Mouse (Mus musculus) lung, postnatal 10 days (tissue): ENCODE data around the gene Zbtb8b.
"Not testable (repeated sequence)": the region's sequence is repeated elsewhere in the genome, so short reads cannot be mapped to it uniquely, and the experiment has no call there.

Source experiments
- DNase-seq: peaks from one replicate; pipeline ENCODE4 v3.0.0; 2021

Zbtb8b gene

GRCm38 (mm10) chr4:129415892-129416291, 24.8 kb downstream of the Zbtb8b start:
- no peak for DNase-seq

- DNase-seq = no peak
Measured at GRCm38 (mm10) chr4:129410991-129411390, 29.7 kb downstream of the Zbtb8b start.

GRCm38 (mm10) chr4:129410532-129410931, 30.1 kb downstream of the Zbtb8b start:
- not testable (repeated sequence) for DNase-seq

- DNase-seq = peak; percentile 90
Measured at GRCm38 (mm10) chr4:129406447-129406846, 34.2 kb downstream of the Zbtb8b start.

- no peak for DNase-seq
Measured at GRCm38 (mm10) chr4:129399813-129400212, 40.8 kb downstream of the Zbtb8b start.

- peak; percentile 81 for DNase-seq
Measured at GRCm38 (mm10) chr4:129396960-129397359, 43.7 kb downstream of the Zbtb8b start.

- DNase-seq = no peak
Measured at GRCm38 (mm10) chr4:129394089-129394870, 46.4 kb downstream of the Zbtb8b start.

GRCm38 (mm10) chr4:129390936-129391557, 49.6 kb downstream of the Zbtb8b start:
- DNase-seq = peak; percentile 50

- peak; percentile 53 for DNase-seq
Measured at GRCm38 (mm10) chr4:129390216-129390743, 50.4 kb downstream of the Zbtb8b start.

GRCm38 (mm10) chr4:129388404-129388803, 52.2 kb downstream of the Zbtb8b start:
- no peak for DNase-seq

- DNase-seq = no peak
Measured at GRCm38 (mm10) chr4:129386989-129387388, 53.7 kb downstream of the Zbtb8b start.

- DNase-seq = no peak
Measured at GRCm38 (mm10) chr4:129386269-129386946, 54.2 kb downstream of the Zbtb8b start.

GRCm38 (mm10) chr4:129385685-129386084, 55.0 kb downstream of the Zbtb8b start:
- no peak for DNase-seq

GRCm38 (mm10) chr4:129384440-129384839, 56.2 kb downstream of the Zbtb8b start:
- peak; percentile 86 for DNase-seq

GRCm38 (mm10) chr4:129383586-129383985, 57.1 kb downstream of the Zbtb8b start:
- peak; percentile 69 for DNase-seq

GRCm38 (mm10) chr4:129382488-129382887, 58.2 kb downstream of the Zbtb8b start:
- DNase-seq = peak; percentile 31

GRCm38 (mm10) chr4:129382029-129382428, 58.6 kb downstream of the Zbtb8b start:
- no peak for DNase-seq

GRCm38 (mm10) chr4:129381148-129381547, 59.5 kb downstream of the Zbtb8b start:
- DNase-seq = no peak

GRCm38 (mm10) chr4:129379805-129380204, 60.8 kb downstream of the Zbtb8b start:
- no peak for DNase-seq

GRCm38 (mm10) chr4:129377601-129378390, 62.9 kb downstream of the Zbtb8b start, which contains the start of gene Zbtb8a:
Gene Zbtb8a, minus strand, starts transcription at chr4:129378116.
- DNase-seq = peak; percentile 63

- DNase-seq = peak; percentile 63
Measured at GRCm38 (mm10) chr4:129376961-129377545, 63.6 kb downstream of the Zbtb8b start.

GRCm38 (mm10) chr4:129375821-129376220, 64.8 kb downstream of the Zbtb8b start:
- DNase-seq = no peak
